Mouse (Mus musculus) spleen, postnatal 36 days (tissue): ENCODE results near the gene Nprl2.

ENCODE experiments used
- DNase-seq, 2 experiments: peaks; one replicate each; pipeline ENCODE4 v3.0.0; 2022; ENCODE audit warnings: low spot score in 2 of 2, mixed read lengths in 1 of 2

The Nprl2 gene

GRCm38 (mm10) chr9:107541474-107542351 is at the start of gene Nprl2, which contains the start of gene Cyb561d2:
Gene Nprl2 (plus strand): TSS chr9:107542226.
Gene Cyb561d2 (minus strand): TSS chr9:107542193.
- DNase-seq, result peak; percentile 94

GRCm38 (mm10) chr9:107493511-107493910 is 48.5 kb upstream of the Nprl2 start:
- DNase-seq, result no peak

GRCm38 (mm10) chr9:107494238-107494637 is 47.8 kb upstream of the Nprl2 start:
- no peak for DNase-seq

- DNase-seq, result no peak
These were observed 45.7 kb upstream of the Nprl2 start for GRCm38 (mm10) chr9:107496359-107496758.

- no peak for DNase-seq
These were observed 41.2 kb upstream of the Nprl2 start for GRCm38 (mm10) chr9:107500708-107501286.

GRCm38 (mm10) chr9:107502131-107502846 is 39.7 kb upstream of the Nprl2 start:
- no peak for DNase-seq

GRCm38 (mm10) chr9:107504662-107505537 is 37.1 kb upstream of the Nprl2 start:
- DNase-seq, result no peak

GRCm38 (mm10) chr9:107508266-107508665 is 33.8 kb upstream of the Nprl2 start:
- DNase-seq, result no peak

- no peak for DNase-seq
These were observed 31.5 kb upstream of the Nprl2 start for GRCm38 (mm10) chr9:107510384-107511100.

GRCm38 (mm10) chr9:107511436-107511835 is 30.6 kb upstream of the Nprl2 start:
- no peak for DNase-seq

- DNase-seq, result no peak
These were observed 29.7 kb upstream of the Nprl2 start for GRCm38 (mm10) chr9:107512326-107512725.

GRCm38 (mm10) chr9:107514303-107514955 is 27.6 kb upstream of the Nprl2 start:
- peak; percentile 51 to 53 for DNase-seq

- no peak for DNase-seq
These were observed 21.7 kb upstream of the Nprl2 start for GRCm38 (mm10) chr9:107520331-107520730.

- DNase-seq, result no peak
These were observed 20.8 kb upstream of the Nprl2 start for GRCm38 (mm10) chr9:107521190-107521589.

GRCm38 (mm10) chr9:107521711-107522399 is 20.2 kb upstream of the Nprl2 start:
- DNase-seq, result no peak

GRCm38 (mm10) chr9:107522400-107522711 is 19.7 kb upstream of the Nprl2 start:
- no peak for DNase-seq

- DNase-seq, result peak; percentile 63 to 69
These were observed 15.6 kb upstream of the Nprl2 start for GRCm38 (mm10) chr9:107526198-107527026.

GRCm38 (mm10) chr9:107533791-107534407 is 8.1 kb upstream of the Nprl2 start, which contains the start of gene Tmem115:
Gene Tmem115 (plus strand): TSS chr9:107533945.
- DNase-seq, result peak; percentile 94
